Comparison of ENCODE assay signal across 8 mouse cellular contexts in the genomic region with DNA sequence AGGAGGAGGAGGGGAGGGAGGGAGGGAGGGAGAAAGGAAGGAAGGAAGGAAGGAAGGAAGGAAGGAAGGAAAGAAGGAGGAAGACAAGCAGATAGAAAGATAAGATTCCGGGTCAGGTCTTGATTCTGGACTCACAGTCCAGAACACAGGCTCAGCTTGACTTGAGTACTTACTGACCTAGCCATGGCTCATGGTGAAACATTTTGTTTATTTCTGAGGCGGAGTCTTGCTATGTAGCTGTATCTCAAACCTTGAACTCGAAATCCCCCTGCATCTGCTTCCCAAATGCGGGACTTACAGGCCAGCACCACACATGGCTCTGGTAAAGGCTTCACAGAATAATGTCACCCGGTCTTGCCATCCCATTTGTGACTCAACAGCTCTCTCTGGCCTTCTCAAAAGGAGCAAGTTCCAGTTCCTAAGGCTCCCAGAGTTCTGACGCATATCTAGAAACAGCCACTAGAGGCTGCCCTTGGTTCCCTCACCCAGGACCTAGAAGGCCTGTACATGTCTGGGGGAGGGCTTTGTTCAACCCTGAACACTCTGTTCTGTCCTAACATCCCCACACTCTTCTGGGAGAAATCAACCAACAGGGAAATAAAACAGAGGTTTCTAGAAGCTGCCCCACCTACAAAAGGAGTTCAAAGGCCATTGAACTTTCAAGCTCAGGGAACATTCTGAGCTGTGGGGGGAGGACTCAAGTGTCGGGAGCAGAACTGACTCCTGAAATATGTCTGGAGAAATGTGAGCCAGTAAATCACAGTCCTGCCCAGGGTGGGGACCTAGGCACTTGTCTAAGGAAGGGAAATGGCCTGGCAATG. TPM values are rescaled to one million over a fixed set of nuclear protein-coding genes. Genes with fewer than 3 reads are reported as not detected.
A peak's percentile ranks its signal among the peaks of the same experiment; 100 is the strongest.
DNase-seq lines count a peak whose midpoint lies in the region; ATAC-seq and TF ChIP-seq lines count a peak whose summit lies in the region.

No protein-coding gene starts in this region.

- peaks cover 28% of the 10 kb centered on the region for H3K4me1 ChIP-seq in intestine, embryonic 16.5 days (ENCODE audit: control insufficient read depth, insufficient read depth, low read length)
- peaks cover 4% of the 10 kb centered on the region; the same call in 1 of the 2 replicates for H3K4me1 ChIP-seq in limb, embryonic 12.5 days (replicated peaks)
- H3K4me1 ChIP-seq in neural tube, embryonic 11.5 days (ENCODE audit: control insufficient read depth, insufficient read depth, low read length) = no peaks in the 10 kb centered on the region
- peaks cover 4% of the 10 kb centered on the region; the same call in 1 of the 2 replicates for H3K4me1 ChIP-seq in thymus, adult 2 months (replicated peaks; ENCODE audit: control insufficient read depth, insufficient read depth, low read length)

- H3K36me3 ChIP-seq in intestine, embryonic 16.5 days (ENCODE audit: control insufficient read depth, insufficient read depth, low read length) = no peaks in the 10 kb centered on the region
- no peaks in the 10 kb centered on the region for H3K36me3 ChIP-seq in limb, embryonic 12.5 days
- H3K36me3 ChIP-seq in neural tube, embryonic 11.5 days (ENCODE audit: control insufficient read depth, insufficient read depth, low read length) = no peaks in the 10 kb centered on the region
- H3K36me3 ChIP-seq in thymus, adult 2 months (ENCODE audit: control insufficient read depth, insufficient read depth, low read length) = no peaks in the 10 kb centered on the region

- no peak for TF ChIP-seq CTCF in thymus, adult 2 months (IDR thresholded peaks at IDR 0.05; ENCODE audit: borderline replicate concordance, control insufficient read depth, extremely low read depth, insufficient read depth, low read length, poor library complexity)

- peak; percentile 40 for DNase-seq in right cerebral cortex, adult 18-20 months
- DNase-seq in right cerebral cortex, postnatal 36 days (ENCODE audit: low spot score in 2 of 2) = no peak
- peak; percentile 1 for DNase-seq in c-Kit-positive CD71-positive TER-119-negative erythroid progenitor cells, embryonic 14.5 days (ENCODE audit: low read depth)
- DNase-seq in gastrocnemius, postnatal 14 days = peak; percentile 59
- peak; percentile 52 for DNase-seq in neural tube, embryonic 11.5 days (ENCODE audit: low spot score)
- DNase-seq in thymus, adult 2 months = peak; percentile 57

- 49% methylated on average over 7 of the region's 7 CpGs for WGBS in intestine, embryonic 16.5 days
- WGBS in limb, embryonic 12.5 days = 45% methylated on average over 7 of the region's 7 CpGs
- WGBS in neural tube, embryonic 11.5 days = 50% methylated on average over 7 of the region's 7 CpGs
- WGBS in thymus, adult 2 months = 53% methylated on average over 7 of the region's 7 CpGs

- ATAC-seq in intestine, embryonic 16.5 days = peak; percentile 90
- peak; percentile 75; the same call in 1 of the 2 replicates for ATAC-seq in limb, embryonic 12.5 days (ENCODE audit: insufficient number of reproducible peaks, insufficient read depth, low FRiP score, low TSS enrichment, low read depth)
- ATAC-seq in neural tube, embryonic 11.5 days (ENCODE audit: insufficient read depth, low FRiP score, low TSS enrichment) = no peak

- intact Hi-C loops in gastrocnemius, postnatal 14 days (cut with DNase I; ENCODE audit: low total_unique reads) = no loop called here

- H3K27me3 ChIP-seq in intestine, embryonic 16.5 days (replicated peaks; ENCODE audit: control insufficient read depth, insufficient read depth, low read length) = no peaks in the 10 kb centered on the region
- no peaks in the 10 kb centered on the region for H3K27me3 ChIP-seq in limb, embryonic 12.5 days
- no peaks in the 10 kb centered on the region for H3K27me3 ChIP-seq in neural tube, embryonic 11.5 days (ENCODE audit: control insufficient read depth, insufficient read depth, low read length)
- H3K27me3 ChIP-seq in thymus, adult 2 months (ENCODE audit: control insufficient read depth, insufficient read depth, low read length) = no peaks in the 10 kb centered on the region

- no peak overlapping the region for H3K4me2 ChIP-seq in intestine, embryonic 16.5 days (ENCODE audit: low read depth, low read length)
- no peak overlapping the region for H3K4me2 ChIP-seq in limb, embryonic 12.5 days
- no peak overlapping the region for H3K4me2 ChIP-seq in neural tube, embryonic 11.5 days (ENCODE audit: low read depth)

- peak overlapping the region; percentile 43 for H3K27ac ChIP-seq in intestine, embryonic 16.5 days (ENCODE audit: low read length)
- H3K27ac ChIP-seq in limb, embryonic 12.5 days = no peak overlapping the region
- H3K27ac ChIP-seq in neural tube, embryonic 11.5 days (ENCODE audit: low read depth, low read length) = no peak overlapping the region
- H3K27ac ChIP-seq in thymus, adult 2 months (ENCODE audit: control insufficient read depth, insufficient read depth, low read length) = no peak overlapping the region

- no peak overlapping the region for H3K9ac ChIP-seq in intestine, embryonic 16.5 days (ENCODE audit: low read depth, low read length)
- no peak overlapping the region for H3K9ac ChIP-seq in limb, embryonic 12.5 days (replicated peaks)
- no peak overlapping the region for H3K9ac ChIP-seq in neural tube, embryonic 11.5 days (ENCODE audit: low read length)

- H3K9me3 ChIP-seq in intestine, embryonic 16.5 days (ENCODE audit: control insufficient read depth, low read length) = no peaks in the 10 kb centered on the region
- no peaks in the 10 kb centered on the region for H3K9me3 ChIP-seq in limb, embryonic 12.5 days
- no peaks in the 10 kb centered on the region for H3K9me3 ChIP-seq in neural tube, embryonic 11.5 days (ENCODE audit: control insufficient read depth, low read length)

- no peak overlapping the region for H3K4me3 ChIP-seq in intestine, embryonic 16.5 days (ENCODE audit: low read length)
- H3K4me3 ChIP-seq in limb, embryonic 12.5 days (replicated peaks) = no peak overlapping the region
- no peak overlapping the region for H3K4me3 ChIP-seq in neural tube, embryonic 11.5 days (ENCODE audit: low read depth, low read length)
- no peak overlapping the region for H3K4me3 ChIP-seq in thymus, adult 2 months (ENCODE audit: control insufficient read depth, insufficient read depth, low read length)

- TF ChIP-seq POLR2A in thymus, adult 2 months (IDR thresholded peaks at IDR 0.05; ENCODE audit: control insufficient read depth, extremely low read depth, insufficient read depth, low read length, poor library complexity) = no peak

RNA-seq across cellular contexts. Expression of a gene that starts 56.2 kb away (rescaled TPM):
- total RNA-seq in gastrocnemius, postnatal 14 days (2021) = 10 to 100 TPM; 65.0 to 73.0 TPM
- 22.1 and 24.9 TPM in 2 replicates for polyA plus RNA-seq in intestine, embryonic 16.5 days (2015; fragmentation: Nextera tagmentation; extraction: Ambion mirVana)
- polyA plus RNA-seq in limb, embryonic 12.5 days (2016; fragmentation: Nextera tagmentation; extraction: Ambion mirVana) = 42.8 and 44.9 TPM in 2 replicates
- 26.8 and 29.5 TPM in 2 replicates for polyA plus RNA-seq in neural tube, embryonic 11.5 days (2014; fragmentation: Nextera tagmentation; extraction: Ambion mirVana)
- polyA plus RNA-seq in thymus, adult 2 months (2012; rRNA removed) = 47.8 and 49.4 TPM in 2 replicates

Comparison
In these comparisons a context has a peak if more than half of its experiments do, and no peak if none do; other contexts are left out.
1. DNase-seq: peak in right cerebral cortex, adult 18-20 months (single experiment), c-Kit-positive CD71-positive TER-119-negative erythroid progenitor cells, embryonic 14.5 days (single experiment), gastrocnemius, postnatal 14 days (single experiment), neural tube, embryonic 11.5 days (single experiment) and thymus, adult 2 months (single experiment); none in right cerebral cortex, postnatal 36 days (0 of 2).